Mouse (Mus musculus): ENCODE results near the gene Gemin4.
A peak's percentile ranks its signal among the peaks of the same experiment; 100 is the strongest.

The Gemin4 gene

GRCm38 (mm10) chr11:76217390-76217800 is at the start of gene Gemin4, which contains the start of gene Dbil5:
TSS of gene Gemin4 (minus strand) at chr11:76217664.
TSS of gene Dbil5 (plus strand) at chr11:76217608.
- DNase-seq: peak; percentile 99

DNA sequence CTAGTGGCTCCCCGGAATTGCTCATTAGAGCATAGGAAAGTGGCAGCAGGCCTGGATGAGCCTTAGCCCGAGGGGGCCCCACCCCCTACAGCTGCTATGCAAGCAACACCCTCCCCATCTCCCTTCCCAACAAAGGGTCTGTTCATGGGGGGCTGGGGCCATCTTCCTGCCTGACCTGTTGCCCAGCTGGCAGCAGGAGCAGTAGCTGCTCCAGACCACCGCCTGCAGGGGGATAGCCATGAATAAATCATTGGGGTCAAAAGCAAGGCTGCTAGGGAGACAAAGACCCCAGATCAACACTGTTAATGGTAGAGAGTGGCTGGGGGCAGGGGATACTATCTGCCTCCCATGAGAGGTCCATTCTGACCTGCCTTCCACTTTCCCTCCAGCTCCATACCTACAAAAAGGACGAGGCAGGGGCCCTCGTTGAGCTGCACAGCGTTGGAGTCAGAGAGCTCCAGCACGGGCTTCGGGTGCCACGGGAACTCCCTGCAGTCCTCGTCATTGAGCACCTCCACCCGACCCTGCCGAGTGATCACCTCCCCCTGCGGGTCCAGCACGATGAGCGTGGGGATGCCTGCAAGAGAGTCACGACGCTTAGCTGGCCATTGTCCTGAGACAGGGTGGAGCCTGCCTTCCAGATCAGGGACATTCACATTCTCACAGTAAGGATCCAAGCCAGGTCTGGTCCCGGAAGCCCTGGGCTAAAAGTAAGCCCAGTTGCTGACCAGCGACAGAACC is 45.3 kb upstream of the Gemin4 start:
- no peak for DNase-seq

DNA sequence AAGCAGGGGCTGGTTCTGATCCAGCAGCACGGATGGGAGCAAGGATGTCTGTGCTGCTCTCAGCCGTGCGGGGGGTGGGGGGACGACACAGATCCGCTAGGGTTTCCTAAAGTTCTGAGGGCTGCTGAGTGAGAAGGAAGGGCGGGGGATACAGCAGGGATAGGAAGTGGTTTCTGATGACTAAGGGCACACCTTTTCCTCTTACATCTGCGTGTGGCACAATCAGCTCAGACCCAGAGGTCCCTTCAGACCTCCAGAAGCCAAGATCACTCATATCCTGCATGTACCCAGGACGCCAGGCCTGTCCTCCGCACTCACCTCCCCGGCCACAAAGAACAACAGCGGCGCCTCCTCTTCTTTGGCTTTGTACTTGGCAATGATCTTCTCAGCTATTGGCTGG is 43.8 kb upstream of the Gemin4 start:
- no peak for DNase-seq

DNA sequence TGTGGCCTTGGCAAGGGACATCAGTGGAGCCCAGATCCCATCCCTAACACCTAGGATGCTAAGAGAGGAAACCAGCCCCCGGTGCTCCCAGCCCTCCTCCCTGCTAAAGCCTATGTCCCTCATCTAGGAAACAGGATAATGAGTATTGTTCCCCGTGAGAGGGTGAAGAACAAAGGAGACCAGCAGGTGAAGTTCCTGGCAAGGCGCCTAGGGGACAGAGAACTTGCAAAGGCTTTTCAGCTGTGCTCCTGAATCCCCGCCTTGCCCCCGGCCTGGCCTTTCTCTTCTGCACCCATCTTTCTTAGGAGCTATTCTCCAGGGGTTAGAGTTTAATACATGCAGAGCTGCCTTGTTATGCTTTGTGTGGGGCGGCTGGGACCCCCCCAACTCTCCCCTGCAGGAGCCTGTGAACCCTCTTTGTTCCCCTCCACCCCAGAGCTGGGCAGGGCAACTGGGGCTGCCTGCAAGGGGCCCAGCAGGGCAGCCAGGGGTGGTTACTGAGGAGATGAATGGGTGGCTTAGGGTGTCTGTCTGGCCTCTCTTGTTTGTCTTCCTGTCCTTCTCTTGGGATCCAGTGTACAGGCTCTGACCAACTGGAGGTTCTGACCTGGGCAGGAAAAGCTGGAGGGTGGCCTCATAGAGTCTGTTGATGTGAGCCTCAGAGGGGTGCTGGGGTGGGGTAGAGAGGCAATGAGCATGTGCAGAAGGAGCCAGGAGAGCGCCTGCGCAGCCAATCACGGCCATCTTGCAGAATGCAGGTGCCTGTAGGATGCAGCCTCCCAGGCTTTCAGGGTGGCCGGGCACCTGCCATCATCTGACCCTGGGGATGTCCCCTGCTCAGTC is 43.0 kb upstream of the Gemin4 start:
- no peak for DNase-seq

DNA sequence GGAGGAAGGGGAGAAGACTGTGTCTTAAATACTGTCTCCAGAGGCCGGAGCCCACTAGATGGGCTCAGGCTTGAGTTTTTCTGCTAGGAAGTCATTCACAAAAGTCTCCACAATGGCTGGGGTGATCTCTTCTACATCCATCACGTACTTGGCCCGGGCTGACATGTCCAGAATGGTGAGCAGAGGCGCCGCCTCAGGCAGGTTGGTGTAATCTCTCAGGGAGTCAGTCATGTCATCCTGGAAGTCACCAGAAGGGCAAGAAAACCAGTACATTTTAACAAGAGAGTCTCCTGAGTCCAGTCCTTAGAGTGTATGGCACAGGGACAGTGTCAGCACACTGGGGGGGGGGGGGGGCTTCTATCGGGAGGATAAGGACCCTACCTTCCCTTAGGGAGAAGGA is 41.0 kb upstream of the Gemin4 start:
- no peak for DNase-seq

GRCm38 (mm10) chr11:76257386-76257785 is 39.9 kb upstream of the Gemin4 start:
- no peak for DNase-seq

DNA sequence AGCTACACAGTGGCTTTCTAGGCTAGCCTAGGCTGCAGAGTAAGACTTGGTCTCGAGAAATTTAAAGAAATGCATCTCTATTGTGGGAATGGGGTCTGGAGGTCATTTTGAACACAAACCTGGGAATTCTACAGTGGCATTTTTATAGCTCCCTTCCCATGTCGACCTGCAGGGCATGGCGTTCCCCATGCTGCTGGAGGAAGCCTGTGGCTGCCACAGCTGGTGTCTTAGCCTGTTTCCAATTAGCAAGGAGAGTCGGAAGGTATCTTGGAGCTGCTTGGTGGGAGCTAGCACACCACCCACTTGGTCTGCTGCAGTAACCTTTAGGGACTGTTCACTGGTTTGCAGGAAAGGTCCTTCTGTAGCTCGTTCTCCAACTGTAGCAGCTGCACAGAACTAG is 38.7 kb upstream of the Gemin4 start:
- no peak for DNase-seq

- no peak for DNase-seq
These were observed 38.1 kb upstream of the Gemin4 start for GRCm38 (mm10) chr11:76255431-76256001.

- peak; percentile 9 for DNase-seq
These were observed 36.4 kb upstream of the Gemin4 start for GRCm38 (mm10) chr11:76253918-76254264.

- DNase-seq: peak; percentile 90
These were observed 35.9 kb upstream of the Gemin4 start for GRCm38 (mm10) chr11:76253145-76253917.

DNA sequence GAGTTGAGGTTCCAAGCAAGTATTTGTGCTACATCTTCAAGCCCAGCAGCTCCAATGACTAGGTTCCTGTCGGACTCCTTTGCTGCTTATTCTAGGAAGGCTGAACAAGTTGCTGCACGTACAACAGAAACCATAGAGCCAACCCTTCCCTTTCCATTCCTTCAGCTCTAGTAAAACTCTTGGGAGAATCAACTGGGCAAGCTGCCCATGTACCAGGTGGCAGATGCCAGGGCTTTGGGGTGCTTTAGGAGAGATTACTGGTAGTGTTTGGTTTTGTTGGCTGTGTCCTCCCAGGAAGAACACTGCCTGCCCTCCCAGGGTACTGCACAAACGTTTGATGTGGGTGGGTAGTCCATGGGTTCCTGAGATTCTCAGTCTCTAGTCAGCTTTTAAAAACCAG is 34.6 kb upstream of the Gemin4 start:
- DNase-seq: no peak

DNA sequence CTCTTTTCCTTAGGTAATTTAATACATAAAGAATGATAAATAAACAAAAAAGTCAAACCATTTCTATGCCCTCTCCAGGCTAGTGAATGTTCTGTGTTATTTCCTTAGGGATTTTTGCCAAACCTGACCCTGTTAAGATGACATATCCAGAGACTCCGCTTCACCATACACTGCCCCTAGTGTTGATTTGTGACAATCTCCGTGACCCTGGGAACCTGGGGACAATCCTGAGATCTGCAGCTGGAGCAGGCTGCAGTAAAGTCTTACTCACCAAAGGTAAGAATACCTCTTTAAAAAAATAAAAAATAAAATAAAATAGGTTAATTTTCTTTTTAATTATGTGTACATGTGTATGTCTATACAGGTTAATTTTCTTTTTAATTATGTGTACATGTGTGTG is 29.8 kb upstream of the Gemin4 start:
- DNase-seq: no peak

DNA sequence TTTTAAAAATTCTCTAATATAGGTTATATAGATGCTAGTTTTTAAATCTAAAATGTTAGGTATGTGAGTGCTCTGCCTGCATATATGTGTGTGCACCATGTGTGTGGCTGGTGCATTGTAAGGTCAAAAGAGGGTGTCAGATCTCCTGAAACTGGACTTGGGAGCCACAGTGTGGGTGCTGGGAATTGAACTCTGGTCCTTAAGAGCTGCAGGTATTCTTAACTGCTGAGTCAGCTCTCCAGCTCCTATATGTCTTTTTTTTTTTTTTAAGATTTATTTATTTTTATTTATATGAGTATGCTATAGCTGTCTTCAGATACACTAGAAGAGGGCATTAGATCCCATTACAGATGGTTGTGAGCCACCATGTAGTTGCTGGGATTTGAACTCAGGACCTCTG is 29.0 kb upstream of the Gemin4 start:
- no peak for DNase-seq

DNA sequence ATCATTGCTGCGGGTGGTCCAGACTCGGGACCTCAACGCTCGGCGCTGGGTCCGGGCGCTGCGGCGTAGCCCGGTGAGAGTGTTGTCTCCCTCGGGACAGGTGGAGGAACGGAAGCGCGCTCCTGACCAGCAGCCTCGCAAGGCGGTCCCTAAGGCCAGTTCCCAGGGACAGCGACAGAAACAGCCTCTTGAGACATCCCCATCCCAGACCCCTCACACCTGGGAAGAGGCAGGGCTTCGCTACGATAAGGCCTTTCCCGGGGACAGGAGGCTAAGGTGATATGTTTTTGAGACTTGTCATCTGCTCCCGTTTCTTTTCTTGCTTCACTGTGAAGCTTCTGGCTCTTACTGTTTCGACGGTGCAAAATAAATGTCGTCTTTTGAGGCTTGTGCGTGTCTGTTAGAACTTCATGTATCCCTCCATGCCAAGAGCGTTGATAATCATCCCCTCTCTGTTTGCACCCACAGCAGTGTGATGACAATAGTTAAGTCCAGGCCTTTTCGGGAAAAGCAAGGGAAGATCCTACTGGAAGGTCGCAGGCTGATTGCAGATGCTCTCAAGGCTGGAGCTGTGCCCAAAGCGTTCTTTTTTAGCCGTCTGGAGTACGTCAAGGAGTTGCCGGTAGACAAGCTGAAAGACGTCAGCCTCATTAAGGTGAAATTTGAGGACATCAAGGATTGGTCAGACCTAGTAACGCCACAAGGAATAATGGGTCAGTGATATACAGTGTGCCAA is 26.5 kb upstream of the Gemin4 start:
- DNase-seq: no peak

GRCm38 (mm10) chr11:76242901-76243810 is 25.7 kb upstream of the Gemin4 start, which contains the start of the genes Mrm3 and Glod4:
TSS of gene Mrm3 (plus strand) at chr11:76243715.
TSS of gene Glod4 (minus strand) at chr11:76243725.
- DNase-seq: peak; percentile 94

- DNase-seq: no peak
These were observed 22.3 kb upstream of the Gemin4 start for GRCm38 (mm10) chr11:76239750-76240149.

- no peak for DNase-seq
These were observed 18.7 kb upstream of the Gemin4 start for GRCm38 (mm10) chr11:76236136-76236535.

- no peak for DNase-seq
These were observed 7.6 kb upstream of the Gemin4 start for GRCm38 (mm10) chr11:76225051-76225450.

GRCm38 (mm10) chr11:76224631-76225030 is 7.2 kb upstream of the Gemin4 start:
- DNase-seq: no peak

GRCm38 (mm10) chr11:76216681-76217389 is 629 bp downstream of the Gemin4 start:
- peak; percentile 76 for DNase-seq

Measured in lung, postnatal 14 days (tissue).